Comparison of ENCODE assay signal across 10 mouse cellular contexts in the genomic region with DNA sequence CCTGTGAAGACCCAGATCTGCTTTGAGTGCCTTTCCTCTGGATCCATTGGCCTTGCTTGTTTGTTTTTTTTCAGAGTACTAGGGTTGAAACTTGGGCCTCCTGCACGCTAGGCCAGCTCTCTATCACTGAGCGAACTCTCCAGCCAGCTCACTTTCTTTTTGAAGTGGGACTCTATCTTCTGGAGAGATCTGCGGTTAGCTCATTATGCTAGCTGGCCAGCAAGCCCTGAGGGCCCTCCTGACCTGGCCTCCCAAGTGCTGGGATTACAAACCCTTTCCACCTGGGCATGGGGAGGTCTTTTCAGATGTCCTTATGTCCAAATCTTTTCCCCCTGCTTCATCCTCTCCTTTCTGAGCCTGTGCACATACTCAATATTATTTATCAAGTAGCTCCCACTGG. TPM values are rescaled to one million over a fixed set of nuclear protein-coding genes. Genes with fewer than 3 reads are reported as not detected.
A peak's percentile ranks its signal among the peaks of the same experiment; 100 is the strongest.
DNase-seq lines count a peak whose midpoint lies in the region; ATAC-seq lines count a peak whose summit lies in the region.
"Had no signal": no experiment of that assay in that cellular context is flagged by ENCODE, and none has a peak within 500 bp of the region (broad histone marks: within the 10 kb centered on the region; RNA-seq: fewer than 3 reads in every experiment).

No protein-coding gene starts in this region.

- no peaks in the 10 kb centered on the region for H3K27me3 ChIP-seq in kidney, embryonic 16.5 days (ENCODE audit: insufficient read depth, low read length)
- H3K27me3 ChIP-seq in lung, embryonic 15.5 days: no peaks in the 10 kb centered on the region
- H3K27me3 ChIP-seq in hindbrain, embryonic 12.5 days: no peaks in the 10 kb centered on the region

- WGBS in kidney, embryonic 16.5 days: 59% methylated on average over 3 of the region's 3 CpGs
- WGBS in lung, embryonic 15.5 days: 36% methylated on average over 3 of the region's 3 CpGs
- WGBS in hindbrain, embryonic 12.5 days: 71% methylated on average over 3 of the region's 3 CpGs

- DNase-seq in urinary bladder, postnatal 14 days (ENCODE audit: low spot score): peak; percentile 52
- no peak for DNase-seq in urinary bladder, postnatal 25 days (ENCODE audit: low spot score)
- no peak for DNase-seq in cerebellum, adult 9-10 months
- no peak for DNase-seq in thymus, postnatal 0 days (ENCODE audit: low spot score)
- DNase-seq in adrenal gland, postnatal 10 days: no peak
- DNase-seq: midbrain, embryonic 14.5 days had no signal

- peaks cover 24% of the 10 kb centered on the region for H3K4me1 ChIP-seq in kidney, embryonic 16.5 days (ENCODE audit: insufficient read depth, low read length)
- H3K4me1 ChIP-seq in lung, embryonic 15.5 days: peaks cover 18% of the 10 kb centered on the region
- H3K4me1 ChIP-seq in hindbrain, embryonic 12.5 days: no peaks in the 10 kb centered on the region

- H3K9ac ChIP-seq in kidney, embryonic 16.5 days (replicated peaks; ENCODE audit: low read length): no peak overlapping the region
- no peak overlapping the region for H3K9ac ChIP-seq in lung, embryonic 15.5 days
- no peak overlapping the region for H3K9ac ChIP-seq in hindbrain, embryonic 12.5 days
- H3K9ac ChIP-seq: hindbrain, embryonic 14.5 days had no signal

- no peak overlapping the region for H3K4me2 ChIP-seq in kidney, embryonic 16.5 days (replicated peaks; ENCODE audit: low read depth, low read length)
- H3K4me2 ChIP-seq in lung, embryonic 15.5 days: no peak overlapping the region
- no peak overlapping the region for H3K4me2 ChIP-seq in hindbrain, embryonic 12.5 days (replicated peaks)
- H3K4me2 ChIP-seq: hindbrain, embryonic 14.5 days had no signal

- 0 out of 2 replicates have a peak, but pooled peaks have one; percentile 13 for ATAC-seq in kidney, embryonic 16.5 days (ENCODE audit: low FRiP score, low TSS enrichment)
- no peak for ATAC-seq in lung, embryonic 15.5 days (ENCODE audit: borderline replicate concordance, extremely low read depth, low FRiP score, low TSS enrichment)
- no peak for ATAC-seq in hindbrain, embryonic 12.5 days (ENCODE audit: low FRiP score)

- H3K27ac ChIP-seq in kidney, embryonic 16.5 days (ENCODE audit: low read length): peak overlapping the region; percentile 93
- peak overlapping the region; percentile 67 for H3K27ac ChIP-seq in lung, embryonic 15.5 days
- H3K27ac ChIP-seq in hindbrain, embryonic 12.5 days: no peak overlapping the region
- H3K27ac ChIP-seq: hindbrain, embryonic 14.5 days had no signal

- H3K4me3 ChIP-seq in kidney, embryonic 16.5 days (ENCODE audit: low read length): no peak overlapping the region
- H3K4me3 ChIP-seq in lung, embryonic 15.5 days: no peak overlapping the region
- H3K4me3 ChIP-seq in hindbrain, embryonic 12.5 days: no peak overlapping the region

- no peaks in the 10 kb centered on the region for H3K36me3 ChIP-seq in kidney, embryonic 16.5 days (ENCODE audit: insufficient read depth, low read length)
- no peaks in the 10 kb centered on the region for H3K36me3 ChIP-seq in lung, embryonic 15.5 days
- no peaks in the 10 kb centered on the region for H3K36me3 ChIP-seq in hindbrain, embryonic 12.5 days

- no peaks in the 10 kb centered on the region for H3K9me3 ChIP-seq in kidney, embryonic 16.5 days (ENCODE audit: low read length)
- H3K9me3 ChIP-seq in lung, embryonic 15.5 days: no peaks in the 10 kb centered on the region
- no peaks in the 10 kb centered on the region for H3K9me3 ChIP-seq in hindbrain, embryonic 12.5 days (replicated peaks)

RNA-seq across cellular contexts. Expression of a gene that starts 59.6 kb away (rescaled TPM):
- 1,091 and 1,137 TPM in 2 replicates for polyA plus RNA-seq in kidney, embryonic 16.5 days (2015; fragmentation: Nextera tagmentation; extraction: Ambion mirVana)
- polyA plus RNA-seq in lung, embryonic 15.5 days (2015; fragmentation: Nextera tagmentation; extraction: Ambion mirVana): 797 and 873 TPM in 2 replicates
- polyA plus RNA-seq in thymus, postnatal 0 days (2015; fragmentation: Nextera tagmentation; extraction: Ambion mirVana): 1,456 and 1,514 TPM in 2 replicates
- total RNA-seq in adrenal gland, postnatal 10 days (2021): 100 to 1,000 TPM; 788 to 894 TPM
- 462 and 486 TPM in 2 replicates for polyA plus RNA-seq in hindbrain, embryonic 12.5 days (2016; fragmentation: Nextera tagmentation; extraction: Ambion mirVana)
